Mouse (Mus musculus) forebrain, embryonic 15.5 days (tissue): Measurements from ENCODE around the gene Olfr1361. TPM values are rescaled to one million over a fixed set of nuclear protein-coding genes. Genes with fewer than 3 reads are reported as not detected.

Source experiments
- ATAC-seq: fragments of 200-750 bp; cut with Nextera tagmentation; replicated peaks from 2 replicates; pipeline ENCODE4 v1.8.0; 2017; ENCODE audit warnings: mild to moderate bottlenecking, moderate TSS enrichment, moderate library complexity
- H3K27ac ChIP-seq: fragments of 300-500 bp; sonication (generic); replicated peaks from 2 replicates; pipeline ENCODE4 v1.5.1; 2015; ENCODE audit warnings: mild to moderate bottlenecking, inconsistent platforms
- H3K27me3 ChIP-seq: fragments of 300-500 bp; sonication (generic); 2 replicates; pipeline ENCODE4 v1.6.1; 2015; ENCODE audit warnings: inconsistent platforms
- H3K36me3 ChIP-seq: fragments of 300-500 bp; sonication (generic); 2 replicates; pipeline ENCODE4 v1.6.1; 2015; ENCODE audit warnings: mild to moderate bottlenecking, inconsistent platforms
- H3K4me1 ChIP-seq: fragments of 300-500 bp; sonication (generic); 2 replicates; pipeline ENCODE4 v1.6.1; 2015; ENCODE audit warnings: inconsistent platforms
- H3K4me2 ChIP-seq: fragments of 300-500 bp; sonication (generic); replicated peaks from 2 replicates; pipeline ENCODE4 v1.6.1; 2015; ENCODE audit warnings: mild to moderate bottlenecking, inconsistent platforms
- H3K4me3 ChIP-seq: fragments of 300-500 bp; sonication (generic); 2 replicates; pipeline ENCODE4 v1.5.1; 2015; ENCODE audit warnings: mild to moderate bottlenecking, inconsistent platforms
- H3K9ac ChIP-seq: fragments of 300-500 bp; sonication (generic); replicated peaks from 2 replicates; pipeline ENCODE4 v1.6.1; 2015; ENCODE audit warnings: mild to moderate bottlenecking, inconsistent platforms
- H3K9me3 ChIP-seq: fragments of 300-500 bp; sonication (generic); 2 replicates; pipeline ENCODE4 v1.6.1; 2016; ENCODE audit warnings: inconsistent platforms
- WGBS: fragments of 180-500 bp; shearing (Covaris S2); methylation state at CpG from one replicate; pipeline ENCODE4 v1.1.7; 2015; ENCODE audit warnings: mixed read lengths; 5-methylcytosine and 5-hydroxymethylcytosine counted together
- polyA plus RNA-seq: library from polyadenylated mRNA; unstranded; fragments of >200 nt; fragmentation: Nextera tagmentation; extraction: Ambion mirVana; gene quantifications from 2 replicates; pipeline ENCODE4 v1.2.1, GENCODE M21; 2015

Gene Olfr1361
- not detected in 2 replicates for polyA plus RNA-seq

GRCm38 (mm10) chr13:21663286-21663685 is at the start of gene Olfr1361:
Gene Olfr1361, minus strand, starts transcription at chr13:21663386.
- 77% methylated on average over 2 of the region's 2 CpGs for WGBS
- no peak for ATAC-seq
- Histone ChIP-seq H3K4me2 (no peak within 1 kb of the TSS), H3K4me1 (no peaks in the 10 kb centered on the region), H3K9ac (no peak within 1 kb of the TSS), H3K9me3 (no peaks in the 10 kb centered on the region), H3K4me3 (no peak within 1 kb of the TSS), H3K27ac (no peak within 1 kb of the TSS), H3K36me3 (no peaks in the 10 kb centered on the region), H3K27me3 (no peaks in the 10 kb centered on the region)

GRCm38 (mm10) chr13:21711698-21712097 is 48.5 kb upstream of the Olfr1361 start:
- Histone ChIP-seq H3K36me3 (no peaks in the 10 kb centered on the region), H3K9me3 (no peaks in the 10 kb centered on the region), H3K4me3 (peak overlapping the region; percentile 77), H3K4me1 (peaks cover 15% of the 10 kb centered on the region), H3K27ac (no peak overlapping the region), H3K9ac (no peak overlapping the region; the same call in 1 of the 2 replicates), H3K27me3 (no peaks in the 10 kb centered on the region), H3K4me2 (peak overlapping the region; percentile 60)
- no peak for ATAC-seq
- 25% methylated on average over 4 of the region's 4 CpGs for WGBS

GRCm38 (mm10) chr13:21710821-21711525 is 47.8 kb upstream of the Olfr1361 start:
- 0 out of 2 replicates have a peak overlapping the region, but pooled peaks have one; percentile 11 for H3K27ac ChIP-seq
- no peaks in the 10 kb centered on the region for H3K9me3 ChIP-seq
- H3K4me1 ChIP-seq = peaks cover 14% of the 10 kb centered on the region

GRCm38 (mm10) chr13:21710031-21710711 is 47.0 kb upstream of the Olfr1361 start:
- peak; percentile 84 for ATAC-seq
- peak overlapping the region; percentile 77 for H3K4me3 ChIP-seq
- 1% methylated on average over 32 of the region's 32 CpGs for WGBS

More at GRCm38 (mm10) chr13:21710821-21711525, 47.8 kb upstream of the Olfr1361 start:
- Histone ChIP-seq H3K27me3 (no peaks in the 10 kb centered on the region), H3K4me2 (peak overlapping the region; percentile 60), H3K36me3 (no peaks in the 10 kb centered on the region), H3K9ac (peak overlapping the region; percentile 49), H3K4me3 (peak overlapping the region; percentile 77)
- peak; percentile 85 for ATAC-seq
- 2% methylated on average over 22 of the region's 22 CpGs for WGBS

GRCm38 (mm10) chr13:21706669-21707068 is 43.5 kb upstream of the Olfr1361 start:
- 71% methylated on average over 4 of the region's 4 CpGs for WGBS
- Histone ChIP-seq H3K27ac (no peak overlapping the region), H3K27me3 (no peaks in the 10 kb centered on the region), H3K9me3 (no peaks in the 10 kb centered on the region), H3K4me3 (no peak overlapping the region), H3K4me1 (peaks cover 5% of the 10 kb centered on the region), H3K9ac (no peak overlapping the region), H3K36me3 (no peaks in the 10 kb centered on the region), H3K4me2 (no peak overlapping the region)
- ATAC-seq = no peak

More at GRCm38 (mm10) chr13:21710031-21710711, 47.0 kb upstream of the Olfr1361 start:
- H3K27me3 ChIP-seq = no peaks in the 10 kb centered on the region
- peak overlapping the region; percentile 89 for H3K27ac ChIP-seq
- no peaks in the 10 kb centered on the region for H3K9me3 ChIP-seq
- H3K4me2 ChIP-seq = peak overlapping the region; percentile 60
- H3K36me3 ChIP-seq = no peaks in the 10 kb centered on the region
- H3K9ac ChIP-seq = peak overlapping the region; percentile 57
- H3K4me1 ChIP-seq = peaks cover 9% of the 10 kb centered on the region

GRCm38 (mm10) chr13:21697811-21698210 is 34.6 kb upstream of the Olfr1361 start, which contains the start of gene Olfr1359:
Gene Olfr1359, plus strand, starts transcription at chr13:21698111.
- H3K27me3 ChIP-seq = no peaks in the 10 kb centered on the region
- no peak within 1 kb of the TSS for H3K4me3 ChIP-seq
- no peak within 1 kb of the TSS for H3K4me2 ChIP-seq
- ATAC-seq = no peak
- H3K4me1 ChIP-seq = no peaks in the 10 kb centered on the region
- H3K36me3 ChIP-seq = no peaks in the 10 kb centered on the region
- no peak within 1 kb of the TSS for H3K27ac ChIP-seq
- no peaks in the 10 kb centered on the region for H3K9me3 ChIP-seq
- H3K9ac ChIP-seq = no peak within 1 kb of the TSS

GRCm38 (mm10) chr13:21677305-21677704 is 14.1 kb upstream of the Olfr1361 start, which contains the start of gene Olfr1360:
Gene Olfr1360, minus strand, starts transcription at chr13:21677405.
- H3K4me3 ChIP-seq = no peak within 1 kb of the TSS
- WGBS = 76% methylated on average over 2 of the region's 2 CpGs
- H3K9ac ChIP-seq = no peak within 1 kb of the TSS
- no peaks in the 10 kb centered on the region for H3K4me1 ChIP-seq
- no peaks in the 10 kb centered on the region for H3K27me3 ChIP-seq
- H3K36me3 ChIP-seq = no peaks in the 10 kb centered on the region
- no peak within 1 kb of the TSS for H3K27ac ChIP-seq
- no peaks in the 10 kb centered on the region for H3K9me3 ChIP-seq
- no peak within 1 kb of the TSS for H3K4me2 ChIP-seq
- no peak for ATAC-seq

- Histone ChIP-seq H3K27me3 (no peaks in the 10 kb centered on the region), H3K36me3 (no peaks in the 10 kb centered on the region), H3K9ac (no peak within 1 kb of the TSS), H3K4me2 (no peak within 1 kb of the TSS), H3K4me3 (no peak within 1 kb of the TSS), H3K9me3 (no peaks in the 10 kb centered on the region), H3K4me1 (no peaks in the 10 kb centered on the region), H3K27ac (no peak within 1 kb of the TSS)
- ATAC-seq = no peak
- 83% methylated on average over 2 of the region's 2 CpGs for WGBS
Measured at GRCm38 (mm10) chr13:21642418-21642817, 20.8 kb downstream of the Olfr1361 start, which contains the start of gene Olfr11. Gene Olfr11, minus strand, starts transcription at chr13:21642518.

GRCm38 (mm10) chr13:21613922-21614321 is 49.3 kb downstream of the Olfr1361 start, which contains the start of gene Olfr1362:
Gene Olfr1362, minus strand, starts transcription at chr13:21614022.
- Histone ChIP-seq H3K36me3 (no peaks in the 10 kb centered on the region), H3K4me1 (no peaks in the 10 kb centered on the region), H3K4me3 (no peak within 1 kb of the TSS), H3K9me3 (no peaks in the 10 kb centered on the region), H3K27ac (no peak within 1 kb of the TSS), H3K4me2 (no peak within 1 kb of the TSS), H3K27me3 (no peaks in the 10 kb centered on the region), H3K9ac (no peak within 1 kb of the TSS)
- ATAC-seq = no peak

Other genes starting within 250 kb of the Olfr1361 start
- gene Pgbd1, start 222.3 kb downstream of the Olfr1361 start, polyA plus RNA-seq = 2.8 and 3.5 TPM in 2 replicates
- 19.3 and 20.8 TPM in 2 replicates for gene Zscan26, start 209.7 kb downstream of the Olfr1361 start, polyA plus RNA-seq
- gene Nkapl, start 194.9 kb downstream of the Olfr1361 start, polyA plus RNA-seq = 3.4 and 3.5 TPM in 2 replicates
- 9.4 and 11.0 TPM in 2 replicates for gene Zkscan4, start 184.5 kb downstream of the Olfr1361 start, polyA plus RNA-seq
- gene Gm10065, start 183.9 kb downstream of the Olfr1361 start, polyA plus RNA-seq = not detected in 2 replicates
- gene AK157302, start 168.2 kb downstream of the Olfr1361 start, polyA plus RNA-seq = 0.23 and 0.24 TPM in 2 replicates
- gene Gm11273, start 162.0 kb downstream of the Olfr1361 start, polyA plus RNA-seq = 4.5 and 8.2 TPM in 2 replicates
- 4.9 and 5.4 TPM in 2 replicates for gene Zkscan8, start 132.3 kb downstream of the Olfr1361 start, polyA plus RNA-seq
- 0.14 and 0.28 TPM in 2 replicates for gene Olfr1366, start 120.6 kb downstream of the Olfr1361 start, polyA plus RNA-seq
- 0.06 TPM in 1 of 2 replicates, not detected in the other for gene Olfr1535, start 103.5 kb downstream of the Olfr1361 start, polyA plus RNA-seq
- gene Olfr1364, start 81.6 kb downstream of the Olfr1361 start, polyA plus RNA-seq = not detected in 2 replicates
- not detected in 2 replicates for gene Olfr1362, start 49.4 kb downstream of the Olfr1361 start, polyA plus RNA-seq
- 0.08 TPM in 1 of 2 replicates, not detected in the other for gene Olfr11, start 20.9 kb downstream of the Olfr1361 start, polyA plus RNA-seq
- not detected in 2 replicates for gene Olfr1360, start 14.0 kb upstream of the Olfr1361 start, polyA plus RNA-seq
- gene Olfr1359, start 34.7 kb upstream of the Olfr1361 start, polyA plus RNA-seq = not detected in 2 replicates
- gene Hist1h2bl, start 52.8 kb upstream of the Olfr1361 start, polyA plus RNA-seq = 2.2 TPM in 1 of 2 replicates, not detected in the other
- 10.1 and 26.0 TPM in 2 replicates for gene Hist1h2ai, start 53.0 kb upstream of the Olfr1361 start, polyA plus RNA-seq
- 10.8 and 11.6 TPM in 2 replicates for gene Hist1h3h, start 54.3 kb upstream of the Olfr1361 start, polyA plus RNA-seq
- 2.1 and 2.6 TPM in 2 replicates for gene Hist1h2bm, start 58.7 kb upstream of the Olfr1361 start, polyA plus RNA-seq
- gene Hist1h4j, start 71.7 kb upstream of the Olfr1361 start, polyA plus RNA-seq = 0.83 and 1.5 TPM in 2 replicates
- gene Hist1h4k, start 87.1 kb upstream of the Olfr1361 start, polyA plus RNA-seq = 2.3 and 3.3 TPM in 2 replicates
- 21.2 and 26.2 TPM in 2 replicates for gene Hist1h2ak, start 90.4 kb upstream of the Olfr1361 start, polyA plus RNA-seq
- 1.2 and 2.6 TPM in 2 replicates for gene Hist1h2bn, start 90.7 kb upstream of the Olfr1361 start, polyA plus RNA-seq
- gene Hist1h1b, start 117.2 kb upstream of the Olfr1361 start, polyA plus RNA-seq = 9.6 and 13.7 TPM in 2 replicates
- 79.3 and 101 TPM in 2 replicates for gene Hist1h3i, start 120.0 kb upstream of the Olfr1361 start, polyA plus RNA-seq
- gene Hist1h2an, start 123.8 kb upstream of the Olfr1361 start, polyA plus RNA-seq = 2.6 and 3.0 TPM in 2 replicates
- gene Hist1h2bp, start 124.1 kb upstream of the Olfr1361 start, polyA plus RNA-seq = 0.67 and 1.9 TPM in 2 replicates
- gene Hist1h2bq, start 146.8 kb upstream of the Olfr1361 start, polyA plus RNA-seq = 12.2 and 15.4 TPM in 2 replicates
- 1.8 TPM in 1 of 2 replicates, not detected in the other for gene Hist1h2ao, start 147.1 kb upstream of the Olfr1361 start, polyA plus RNA-seq
- not detected in 2 replicates for gene Hist1h4m, start 148.4 kb upstream of the Olfr1361 start, polyA plus RNA-seq
- 6.1 and 9.4 TPM in 2 replicates for gene Hist1h4n, start 168.8 kb upstream of the Olfr1361 start, polyA plus RNA-seq
- 1,855 and 2,360 TPM in 2 replicates for gene Hist1h2ap, start 170.1 kb upstream of the Olfr1361 start, polyA plus RNA-seq
- 11.5 and 15.4 TPM in 2 replicates for gene Hist1h2br, start 170.4 kb upstream of the Olfr1361 start, polyA plus RNA-seq